Mouse (Mus musculus): ENCODE results near the gene Prkcsh. TPM values are rescaled to one million over a fixed set of nuclear protein-coding genes. Genes with fewer than 3 reads are reported as not detected.

The Prkcsh gene
- polyA plus RNA-seq (2014; fragmentation: Nextera tagmentation; extraction: Ambion mirVana), result 57.1 and 67.9 TPM in 2 replicates

- Histone ChIP-seq H3K4me2 (ENCODE audit: low read length) (peak within 1 kb of the TSS; percentile 65), H3K4me1 (ENCODE audit: control insufficient read depth, insufficient read depth, low read length) (peaks cover 10% of the 10 kb centered on the region), H3K36me3 (ENCODE audit: control insufficient read depth, insufficient read depth, low read length) (peaks cover 34% of the 10 kb centered on the region), H3K9me3 (replicated peaks; ENCODE audit: control insufficient read depth, low read length) (no peaks in the 10 kb centered on the region), H3K27me3 (replicated peaks; ENCODE audit: control insufficient read depth, insufficient read depth, low read length) (no peaks in the 10 kb centered on the region), H3K27ac (ENCODE audit: low read depth, low read length) (peak within 1 kb of the TSS; percentile 34; the same call in 1 of the 2 replicates), H3K4me3 (ENCODE audit: low read depth, low read length) (peak within 1 kb of the TSS; percentile 59), H3K9ac (ENCODE audit: low read length) (peak within 1 kb of the TSS; percentile 66)
- DNase-seq (ENCODE audit: low spot score), result peak; percentile 100
- ATAC-seq, result peak; percentile 99
- 5% methylated on average over 57 of the region's 57 CpGs for WGBS
These were observed at the start of gene Prkcsh, which contains the start of gene Ccdc151 for GRCm38 (mm10) chr9:22002194-22003162. Prkcsh (plus strand) TSS chr9:22002806. Ccdc151 (minus strand) TSS chr9:22002634.

GRCm38 (mm10) chr9:21953600-21953999 is 49.0 kb upstream of the Prkcsh start:
- WGBS, result 6% methylated on average over 3 of the region's 3 CpGs
- ATAC-seq, result no peak
- H3K27me3 ChIP-seq (replicated peaks; ENCODE audit: control insufficient read depth, insufficient read depth, low read length), result no peaks in the 10 kb centered on the region
- H3K4me3 ChIP-seq (ENCODE audit: low read depth, low read length), result no peak overlapping the region
- peak; percentile 88 for DNase-seq (ENCODE audit: low spot score)
- no peak overlapping the region for H3K9ac ChIP-seq (ENCODE audit: low read length)
- peak overlapping the region; percentile 26 for H3K4me2 ChIP-seq (ENCODE audit: low read length)
- H3K36me3 ChIP-seq (ENCODE audit: control insufficient read depth, insufficient read depth, low read length), result no peaks in the 10 kb centered on the region; the same call in 1 of the 2 replicates
- no peaks in the 10 kb centered on the region for H3K9me3 ChIP-seq (replicated peaks; ENCODE audit: control insufficient read depth, low read length)
- H3K4me1 ChIP-seq (ENCODE audit: control insufficient read depth, insufficient read depth, low read length), result peaks cover 8% of the 10 kb centered on the region
- peak overlapping the region; percentile 74 for H3K27ac ChIP-seq (ENCODE audit: low read depth, low read length)

- H3K27me3 ChIP-seq (replicated peaks; ENCODE audit: control insufficient read depth, insufficient read depth, low read length), result peaks cover 5% of the 10 kb centered on the region
- no peaks in the 10 kb centered on the region for H3K9me3 ChIP-seq (replicated peaks; ENCODE audit: control insufficient read depth, low read length)
- H3K27ac ChIP-seq (ENCODE audit: low read depth, low read length), result no peak overlapping the region
- H3K4me1 ChIP-seq (ENCODE audit: control insufficient read depth, insufficient read depth, low read length), result peaks cover 8% of the 10 kb centered on the region
- peak overlapping the region; percentile 59; the same call in 1 of the 2 replicates for H3K4me2 ChIP-seq (ENCODE audit: low read length)
- 0 out of 2 replicates have a peak overlapping the region, but pooled peaks have one; percentile 63 for H3K4me3 ChIP-seq (ENCODE audit: low read depth, low read length)
- H3K9ac ChIP-seq (ENCODE audit: low read length), result no peak overlapping the region
- DNase-seq (ENCODE audit: low spot score), result no peak
- no peaks in the 10 kb centered on the region; the same call in 1 of the 2 replicates for H3K36me3 ChIP-seq (ENCODE audit: control insufficient read depth, insufficient read depth, low read length)
- WGBS, result 83% methylated on average over 3 of the region's 3 CpGs
- no peak for ATAC-seq
These were observed 48.0 kb upstream of the Prkcsh start for GRCm38 (mm10) chr9:21954635-21955034.

- Histone ChIP-seq H3K9me3 (replicated peaks; ENCODE audit: control insufficient read depth, low read length) (no peaks in the 10 kb centered on the region), H3K4me1 (ENCODE audit: control insufficient read depth, insufficient read depth, low read length) (peaks cover 8% of the 10 kb centered on the region), H3K36me3 (ENCODE audit: control insufficient read depth, insufficient read depth, low read length) (no peaks in the 10 kb centered on the region; the same call in 1 of the 2 replicates), H3K4me3 (ENCODE audit: low read depth, low read length) (peak overlapping the region; percentile 63), H3K27me3 (replicated peaks; ENCODE audit: control insufficient read depth, insufficient read depth, low read length) (peaks cover 11% of the 10 kb centered on the region), H3K4me2 (ENCODE audit: low read length) (peak overlapping the region; percentile 59), H3K9ac (ENCODE audit: low read length) (peak overlapping the region; percentile 50; the same call in 1 of the 2 replicates), H3K27ac (ENCODE audit: low read depth, low read length) (peak overlapping the region; percentile 93; the same call in 1 of the 2 replicates)
- WGBS, result 2% methylated on average over 18 of the region's 18 CpGs
- DNase-seq (ENCODE audit: low spot score), result no peak
- ATAC-seq, result peak; percentile 61
These were observed 47.4 kb upstream of the Prkcsh start for GRCm38 (mm10) chr9:21955225-21955569.

GRCm38 (mm10) chr9:21955570-21956281 is 46.9 kb upstream of the Prkcsh start, which contains the start of gene Swsap1:
Swsap1 (plus strand) TSS chr9:21955755.
- ATAC-seq (peak; percentile 98), DNase-seq (ENCODE audit: low spot score) (peak; percentile 99)
- Histone ChIP-seq H3K4me2 (ENCODE audit: low read length) (peak within 1 kb of the TSS; percentile 71), H3K36me3 (ENCODE audit: control insufficient read depth, insufficient read depth, low read length) (no peaks in the 10 kb centered on the region; the same call in 1 of the 2 replicates), H3K4me3 (ENCODE audit: low read depth, low read length) (peak within 1 kb of the TSS; percentile 63), H3K27me3 (replicated peaks; ENCODE audit: control insufficient read depth, insufficient read depth, low read length) (peaks cover 16% of the 10 kb centered on the region), H3K27ac (ENCODE audit: low read depth, low read length) (peak within 1 kb of the TSS; percentile 93), H3K4me1 (ENCODE audit: control insufficient read depth, insufficient read depth, low read length) (peaks cover 8% of the 10 kb centered on the region), H3K9me3 (replicated peaks; ENCODE audit: control insufficient read depth, low read length) (no peaks in the 10 kb centered on the region), H3K9ac (ENCODE audit: low read length) (peak within 1 kb of the TSS; percentile 78)
- under 1% methylated on average over 52 of the region's 54 CpGs for WGBS

GRCm38 (mm10) chr9:21958372-21958771 is 44.2 kb upstream of the Prkcsh start:
- no peak for ATAC-seq
- H3K4me3 ChIP-seq (ENCODE audit: low read depth, low read length), result no peak overlapping the region
- no peak overlapping the region for H3K9ac ChIP-seq (ENCODE audit: low read length)
- peaks cover 18% of the 10 kb centered on the region for H3K4me1 ChIP-seq (ENCODE audit: control insufficient read depth, insufficient read depth, low read length)
- no peak for DNase-seq (ENCODE audit: low spot score)
- H3K4me2 ChIP-seq (ENCODE audit: low read length), result no peak overlapping the region
- peaks cover 42% of the 10 kb centered on the region for H3K27me3 ChIP-seq (replicated peaks; ENCODE audit: control insufficient read depth, insufficient read depth, low read length)
- no peaks in the 10 kb centered on the region; the same call in 1 of the 2 replicates for H3K36me3 ChIP-seq (ENCODE audit: control insufficient read depth, insufficient read depth, low read length)
- 85% methylated on average over 5 of the region's 5 CpGs for WGBS
- H3K27ac ChIP-seq (ENCODE audit: low read depth, low read length), result no peak overlapping the region
- H3K9me3 ChIP-seq (replicated peaks; ENCODE audit: control insufficient read depth, low read length), result no peaks in the 10 kb centered on the region

- no peaks in the 10 kb centered on the region for H3K9me3 ChIP-seq (replicated peaks; ENCODE audit: control insufficient read depth, low read length)
- no peak overlapping the region for H3K27ac ChIP-seq (ENCODE audit: low read depth, low read length)
- no peak overlapping the region for H3K4me3 ChIP-seq (ENCODE audit: low read depth, low read length)
- ATAC-seq (no peak), DNase-seq (ENCODE audit: low spot score) (no peak)
- no peaks in the 10 kb centered on the region; the same call in 1 of the 2 replicates for H3K36me3 ChIP-seq (ENCODE audit: control insufficient read depth, insufficient read depth, low read length)
- H3K4me1 ChIP-seq (ENCODE audit: control insufficient read depth, insufficient read depth, low read length), result peaks cover 18% of the 10 kb centered on the region
- H3K9ac ChIP-seq (ENCODE audit: low read length), result no peak overlapping the region
- H3K27me3 ChIP-seq (replicated peaks; ENCODE audit: control insufficient read depth, insufficient read depth, low read length), result peaks cover 48% of the 10 kb centered on the region
- H3K4me2 ChIP-seq (ENCODE audit: low read length), result no peak overlapping the region
- WGBS, result 92% methylated on average over 7 of the region's 7 CpGs
These were observed 43.4 kb upstream of the Prkcsh start for GRCm38 (mm10) chr9:21959244-21959643.

GRCm38 (mm10) chr9:21960135-21960534 is 42.5 kb upstream of the Prkcsh start:
- no peak overlapping the region for H3K9ac ChIP-seq (ENCODE audit: low read length)
- peaks cover 48% of the 10 kb centered on the region for H3K27me3 ChIP-seq (replicated peaks; ENCODE audit: control insufficient read depth, insufficient read depth, low read length)
- H3K9me3 ChIP-seq (replicated peaks; ENCODE audit: control insufficient read depth, low read length), result no peaks in the 10 kb centered on the region
- WGBS, result 47% methylated on average over 9 of the region's 9 CpGs
- no peak overlapping the region for H3K27ac ChIP-seq (ENCODE audit: low read depth, low read length)
- ATAC-seq, result no peak
- H3K4me1 ChIP-seq (ENCODE audit: control insufficient read depth, insufficient read depth, low read length), result peaks cover 18% of the 10 kb centered on the region
- no peak overlapping the region for H3K4me2 ChIP-seq (ENCODE audit: low read length)
- H3K4me3 ChIP-seq (ENCODE audit: low read depth, low read length), result no peak overlapping the region
- H3K36me3 ChIP-seq (ENCODE audit: control insufficient read depth, insufficient read depth, low read length), result no peaks in the 10 kb centered on the region; the same call in 1 of the 2 replicates
- DNase-seq (ENCODE audit: low spot score), result no peak

All from forebrain, embryonic 14.5 days (tissue).